Mouse (Mus musculus): Measurements from ENCODE around the gene Cux1.

DNA sequence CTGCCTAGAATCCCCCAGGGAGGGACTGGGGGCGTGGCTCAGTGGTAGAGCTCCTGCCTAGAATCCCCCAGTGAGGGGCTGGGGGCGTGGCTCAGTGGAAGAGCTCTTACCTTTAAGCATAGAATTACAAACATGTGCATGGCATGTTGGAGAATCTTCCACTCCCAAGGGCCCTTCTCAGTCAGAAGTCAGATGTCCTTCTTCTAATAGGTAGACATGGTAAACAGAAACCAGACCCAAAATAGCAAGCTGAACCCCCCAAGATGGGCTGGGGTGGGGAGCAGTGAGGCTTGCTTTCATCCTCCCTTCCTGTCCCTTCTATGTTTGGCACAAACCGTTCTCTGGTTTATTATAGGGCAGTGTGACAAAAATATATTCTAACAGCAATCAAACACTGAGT is 45.6 kb downstream of the Cux1 start:
- TF ChIP-seq POLR2A (IDR thresholded peaks at IDR 0.05; ENCODE audit: borderline replicate concordance, control insufficient read depth, low read depth, low read length), result no peak
- no peak for TF ChIP-seq CTCF (IDR thresholded peaks at IDR 0.05; ENCODE audit: control insufficient read depth, insufficient read depth, low read length)
